Mouse (Mus musculus) left cerebral cortex, adult 18-20 months (tissue): ENCODE data around the gene Crat. TPM values are rescaled to one million over a fixed set of nuclear protein-coding genes. Genes with fewer than 3 reads are reported as not detected.
"Not testable (repeated sequence)": the region's sequence is repeated elsewhere in the genome, so short reads cannot be mapped to it uniquely, and the experiment has no call there.

ENCODE experiments used
- DNase-seq, 2 experiments: peaks; one replicate each; pipeline ENCODE4 v3.0.0; 2021 to 2022; ENCODE audit warnings: low spot score in 2 of 2, mixed read lengths in 1 of 2
- total RNA-seq, 2 experiments: library from RNA; stranded (reverse); gene quantifications; 2 replicates each; pipeline ENCODE4 v1.2.3; 2021

The Crat gene
- total RNA-seq, 2 experiments from 2014 or later, result 53.7 to 57.3 TPM

DNA sequence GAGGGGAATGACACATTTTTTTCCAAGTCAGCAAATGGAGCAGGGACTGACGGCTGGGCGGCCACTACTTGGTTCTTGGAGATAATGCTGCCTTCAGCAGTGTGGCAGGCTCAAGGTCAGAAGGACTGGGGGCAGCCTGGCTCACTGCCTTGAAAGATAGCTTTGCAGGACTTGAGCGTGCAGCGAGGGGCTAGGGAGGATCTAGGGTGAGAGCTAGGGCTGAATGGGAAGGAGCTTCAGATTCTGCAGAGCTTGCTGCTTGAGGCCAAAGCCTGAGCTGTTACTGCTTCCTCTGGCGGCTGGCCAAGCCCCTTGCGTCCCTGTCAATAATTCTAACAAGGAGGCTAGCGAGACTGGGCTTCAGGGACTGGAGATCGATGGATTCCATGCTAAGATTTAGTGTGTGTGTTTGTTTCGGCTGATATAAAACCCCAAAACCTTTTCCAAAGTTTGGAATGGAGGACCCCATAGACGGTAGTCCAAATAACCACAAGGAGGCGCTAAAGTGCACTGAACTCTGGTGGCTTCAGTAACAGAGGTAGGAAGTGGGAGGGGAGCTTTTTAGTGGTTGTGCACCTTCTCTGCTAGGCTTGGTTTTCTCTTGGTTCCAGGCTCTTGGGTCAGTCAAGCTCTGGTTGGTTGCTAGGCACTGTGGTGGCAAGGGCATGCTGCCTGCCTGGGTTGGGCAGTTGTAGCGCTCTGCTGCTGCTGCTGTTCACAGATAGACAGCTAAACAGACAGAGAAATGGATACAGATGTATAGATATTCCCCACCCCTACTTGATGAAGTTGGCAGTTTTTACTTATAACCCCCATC lies 25.3 kb upstream of the Crat start:
- peak; percentile 54 to 64 for DNase-seq

DNA sequence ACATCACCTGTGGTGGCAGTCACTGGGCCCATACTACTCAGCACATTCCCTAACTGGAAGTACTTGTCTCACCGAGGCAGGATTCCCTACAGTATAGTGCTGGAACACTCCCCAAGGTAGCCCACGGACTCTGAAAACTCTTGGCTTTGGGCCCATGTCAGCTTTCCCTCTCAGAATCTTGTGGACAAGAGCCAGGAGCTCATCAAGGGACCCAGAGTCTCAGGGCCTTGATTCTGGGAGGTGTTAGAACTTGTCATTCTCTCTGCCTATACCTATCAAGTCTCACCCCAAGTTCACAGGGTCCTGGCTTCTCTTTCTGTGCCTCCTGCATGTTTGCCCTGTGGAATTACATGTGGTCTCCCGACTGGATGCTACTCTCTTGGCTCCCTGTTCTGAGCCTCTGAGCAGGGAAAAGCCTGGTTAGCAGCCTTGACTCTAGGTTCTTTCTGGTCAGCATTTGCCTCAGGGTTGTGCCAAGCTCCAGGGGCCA lies 24.6 kb upstream of the Crat start:
- DNase-seq, result no peak

DNA sequence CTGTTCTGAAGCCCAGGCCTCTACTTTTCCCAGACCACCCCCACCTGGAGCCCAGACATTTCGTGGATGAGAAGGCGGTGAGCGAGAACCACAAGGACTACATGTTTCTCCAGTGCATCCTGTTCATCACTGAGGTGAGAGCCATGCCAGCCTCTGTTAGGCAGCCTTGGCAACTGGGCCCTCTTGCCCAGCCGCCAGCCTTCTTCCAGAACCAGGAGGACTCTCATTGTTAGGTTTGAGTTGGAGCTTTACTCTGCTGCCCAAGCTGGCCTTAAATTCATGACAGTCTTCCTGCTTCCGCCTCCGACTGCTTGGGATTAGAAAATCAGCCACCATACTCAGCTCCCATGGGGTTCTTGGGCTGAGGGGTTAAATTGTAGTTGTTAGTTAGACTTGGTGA lies 24.0 kb upstream of the Crat start:
- DNase-seq, result no peak

DNA sequence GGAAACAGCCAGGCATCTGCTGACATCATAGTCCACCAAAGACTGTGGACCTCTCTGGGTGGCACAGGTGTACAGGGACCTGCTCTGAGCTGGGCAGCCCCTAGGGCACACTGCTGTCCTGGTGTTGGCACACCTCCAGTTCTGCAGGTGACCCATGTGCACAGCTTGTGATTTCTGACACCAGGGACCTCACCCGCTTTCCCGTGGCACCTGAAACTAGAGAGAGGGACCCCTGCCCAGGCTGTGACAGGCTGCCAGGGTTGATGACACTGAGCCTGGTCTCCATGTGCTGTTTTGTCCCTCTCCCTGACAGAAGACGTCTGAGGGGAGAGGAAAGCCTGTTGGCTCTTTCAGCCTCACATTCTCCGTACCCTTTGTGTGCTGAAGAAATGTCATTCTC lies 22.2 kb upstream of the Crat start:
- no peak for DNase-seq

GRCm38 (mm10) chr2:30436809-30437208 lies 21.2 kb upstream of the Crat start:
- DNase-seq, result no peak

- DNase-seq, result no peak
Observed at GRCm38 (mm10) chr2:30436156-30436545, 20.5 kb upstream of the Crat start.

DNA sequence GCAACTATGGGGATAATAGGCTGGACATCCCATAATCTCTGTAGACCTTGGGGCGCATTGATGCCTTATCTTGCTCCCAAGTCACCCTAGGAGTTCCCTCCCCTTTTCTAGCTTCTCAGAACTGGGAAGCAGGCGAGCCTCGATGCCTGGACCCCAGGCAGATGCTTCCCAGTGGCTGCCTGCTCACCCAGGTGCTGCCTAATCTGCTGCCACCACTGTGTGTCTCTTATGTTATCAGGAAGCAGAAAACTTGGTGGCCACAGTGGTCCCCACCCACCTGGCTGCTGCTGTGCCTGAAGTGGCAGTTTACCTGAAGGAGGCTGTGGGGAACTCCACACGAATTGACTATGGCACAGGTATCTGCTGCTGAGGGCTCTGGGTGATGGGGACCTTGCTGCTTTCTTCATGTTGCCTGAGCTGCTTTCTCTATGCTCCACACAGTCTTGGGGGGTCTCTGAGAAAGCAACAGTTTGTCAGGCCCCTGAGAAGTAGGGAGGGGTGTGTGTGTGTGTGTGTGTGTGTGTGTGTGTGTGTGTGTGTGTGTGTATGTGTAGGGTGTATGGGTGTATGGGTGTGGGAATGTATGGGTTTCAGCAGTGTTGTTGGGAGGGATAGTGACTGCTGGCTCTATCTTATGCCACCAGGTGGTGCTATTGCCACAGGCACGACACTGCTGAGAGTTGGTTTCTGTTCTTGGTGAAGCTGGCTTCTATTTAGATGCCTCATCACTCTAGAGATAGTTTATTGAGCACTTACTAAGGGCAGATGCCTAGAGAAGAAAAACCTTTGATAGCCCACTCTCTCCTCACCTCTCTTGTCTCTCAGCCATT lies 19.9 kb upstream of the Crat start:
- peak; percentile 64 to 76 for DNase-seq

DNA sequence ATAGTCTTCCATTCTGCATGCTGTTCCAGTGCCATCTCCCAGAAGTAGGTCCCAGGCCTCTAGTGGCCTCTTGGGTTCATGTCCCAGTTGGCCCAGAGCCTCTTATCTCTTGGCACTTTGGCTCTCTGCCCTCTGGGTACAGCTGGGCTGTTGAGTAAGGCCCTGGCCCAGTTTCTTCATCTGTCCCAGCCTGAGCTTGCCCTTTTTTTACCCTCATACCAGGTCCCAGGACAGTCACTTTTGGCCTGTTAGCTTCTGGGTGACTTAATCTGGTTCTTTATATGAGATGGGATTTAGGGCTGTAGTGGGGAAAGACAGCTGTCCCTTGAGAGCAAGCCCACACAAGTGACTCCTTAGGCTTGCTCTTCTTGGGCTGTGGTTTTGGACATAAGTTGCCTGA lies 13.5 kb upstream of the Crat start:
- no peak for DNase-seq

DNA sequence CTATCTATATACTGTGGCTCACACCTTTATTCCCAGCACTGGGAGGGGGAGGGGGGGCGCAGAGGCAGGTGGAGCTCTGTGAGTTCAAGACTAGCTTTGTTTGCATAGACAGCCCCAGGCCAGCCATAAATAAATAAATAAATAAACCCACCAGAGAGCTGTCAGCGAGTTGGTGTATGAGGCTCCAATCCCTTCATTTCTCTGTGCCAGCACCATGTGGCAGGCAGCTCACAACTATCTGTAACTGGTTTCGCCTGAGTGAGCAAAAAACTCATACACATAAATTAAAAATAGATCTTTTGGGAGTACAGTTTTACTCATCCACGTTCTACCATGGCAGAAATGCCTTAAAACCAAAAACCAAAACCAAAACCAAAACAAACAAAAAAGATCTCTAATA lies 5.8 kb upstream of the Crat start:
- DNase-seq, result no peak

- DNase-seq, result no peak
Observed at GRCm38 (mm10) chr2:30419112-30419511, 3.5 kb upstream of the Crat start.

DNA sequence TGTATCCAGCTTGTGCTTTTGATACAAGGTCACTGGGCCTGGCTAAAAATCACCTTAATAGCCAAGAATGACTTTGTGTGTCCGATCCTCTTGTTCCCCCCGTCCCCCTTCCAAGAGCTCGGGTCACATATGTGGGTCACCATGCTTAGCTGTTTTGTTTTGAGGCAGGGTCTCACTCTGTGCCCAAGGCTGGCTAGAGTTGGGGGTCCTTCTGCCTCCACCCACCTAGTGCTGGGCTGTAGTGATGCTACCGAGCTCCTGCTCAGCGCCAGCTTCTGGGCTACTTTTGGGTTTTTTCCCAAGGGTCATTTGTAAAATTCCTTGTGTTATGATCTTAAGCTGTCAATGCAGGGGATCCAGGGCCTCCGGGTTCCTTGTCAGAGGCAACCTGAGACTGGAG lies 2.6 kb upstream of the Crat start:
- DNase-seq, result no peak

GRCm38 (mm10) chr2:30417595-30418165 lies 2.1 kb upstream of the Crat start:
- DNase-seq, result no peak

DNA sequence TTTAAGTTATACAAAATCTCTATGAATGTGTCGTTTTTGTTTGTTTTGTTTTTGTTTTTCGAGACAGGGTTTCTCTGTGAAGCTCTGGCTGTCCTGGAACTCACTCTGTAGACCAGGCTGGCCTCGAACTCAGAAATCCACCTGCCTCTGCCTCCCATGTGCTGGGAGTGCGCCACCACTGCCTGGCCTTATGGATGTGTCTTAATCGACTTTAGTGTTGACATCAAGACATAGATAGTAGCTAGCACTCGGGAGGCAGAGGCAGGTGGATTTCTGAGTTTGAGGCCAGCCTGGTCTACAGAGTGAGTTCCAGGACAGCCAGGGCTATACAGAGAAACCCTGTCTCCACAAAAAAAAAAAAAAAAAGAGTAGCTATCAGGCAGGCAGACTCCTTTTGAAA lies 1.5 kb upstream of the Crat start:
- not testable (repeated sequence) for DNase-seq

DNA sequence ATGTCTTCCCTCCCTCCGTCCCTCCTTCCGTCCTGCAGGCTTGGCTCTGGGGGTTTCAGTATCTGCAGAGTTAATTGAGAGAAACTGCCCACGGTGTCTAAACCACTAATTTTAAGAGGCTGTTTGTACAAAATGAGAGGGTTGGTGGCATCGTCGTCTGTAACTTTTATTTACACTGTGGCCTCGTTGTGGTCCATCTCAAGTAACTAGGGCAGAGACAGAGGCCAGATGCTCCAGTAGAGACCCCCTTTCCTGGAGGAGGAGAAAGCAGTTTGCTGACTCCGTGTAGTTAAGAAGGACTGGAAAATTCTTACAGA lies 994 bp upstream of the Crat start:
- DNase-seq, result no peak

DNA sequence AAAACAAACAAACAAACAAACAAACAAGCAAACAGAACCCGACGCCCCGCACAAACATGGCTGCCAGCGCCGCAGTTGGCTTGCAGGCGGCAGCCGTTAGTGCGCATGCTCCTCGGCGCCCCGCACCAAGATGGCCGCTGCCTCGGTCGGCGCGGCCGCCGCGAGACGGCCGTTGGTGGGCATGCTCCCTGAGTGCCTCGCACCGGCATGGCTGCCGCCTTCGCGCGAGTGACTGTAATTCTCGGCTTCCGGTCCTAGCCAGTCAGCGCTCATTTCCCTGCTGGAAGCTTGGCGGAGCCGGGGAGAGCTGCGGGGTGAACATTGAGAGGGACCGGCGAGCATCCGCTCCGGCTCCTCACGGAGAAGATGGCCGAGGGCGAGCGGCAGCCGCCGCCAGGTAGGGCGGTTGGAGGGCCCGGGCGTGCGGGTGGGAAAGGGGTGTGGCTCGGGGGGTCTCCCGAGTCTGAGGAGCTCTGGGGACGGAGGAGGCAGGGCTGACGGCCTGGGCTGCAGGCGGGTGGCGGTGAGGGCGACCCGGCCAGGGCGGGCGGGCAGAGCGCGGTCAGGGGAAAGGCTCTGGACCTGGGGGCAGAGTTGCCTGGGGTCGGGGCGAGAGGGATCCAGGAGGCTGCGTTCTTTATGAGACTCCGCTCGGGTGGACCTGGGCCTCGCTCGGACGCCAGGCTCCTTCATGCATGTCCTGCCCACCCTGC lies 479 bp upstream of the Crat start, which contains the start of gene Ptpa:
Gene Ptpa (plus strand): TSS at position 104 of the 713 bp plus-strand sequence.
- peak; percentile 88 to 93 for DNase-seq

DNA sequence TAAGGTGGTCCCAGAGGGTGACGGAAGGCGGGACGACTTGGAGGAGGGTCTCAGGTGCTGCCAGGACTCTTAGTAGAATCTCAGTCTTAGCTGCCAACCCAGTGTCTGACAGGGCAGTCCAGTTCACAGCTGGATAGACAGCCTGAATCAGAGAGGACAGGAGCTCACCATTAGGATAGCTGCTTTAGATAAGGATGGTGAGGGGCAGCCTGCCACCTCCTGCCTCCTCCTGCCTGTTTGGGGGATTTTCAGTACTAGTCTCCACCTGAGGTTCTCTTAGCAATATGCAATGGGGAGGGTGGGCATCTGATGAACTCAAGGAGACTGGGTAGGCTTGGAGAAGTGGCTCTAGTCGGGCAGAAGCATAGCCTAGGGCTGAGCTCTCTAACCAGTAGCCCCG lies 932 bp downstream of the Crat start:
- DNase-seq, result no peak

GRCm38 (mm10) chr2:30414101-30414500 lies 1.5 kb downstream of the Crat start:
- DNase-seq, result no peak

DNA sequence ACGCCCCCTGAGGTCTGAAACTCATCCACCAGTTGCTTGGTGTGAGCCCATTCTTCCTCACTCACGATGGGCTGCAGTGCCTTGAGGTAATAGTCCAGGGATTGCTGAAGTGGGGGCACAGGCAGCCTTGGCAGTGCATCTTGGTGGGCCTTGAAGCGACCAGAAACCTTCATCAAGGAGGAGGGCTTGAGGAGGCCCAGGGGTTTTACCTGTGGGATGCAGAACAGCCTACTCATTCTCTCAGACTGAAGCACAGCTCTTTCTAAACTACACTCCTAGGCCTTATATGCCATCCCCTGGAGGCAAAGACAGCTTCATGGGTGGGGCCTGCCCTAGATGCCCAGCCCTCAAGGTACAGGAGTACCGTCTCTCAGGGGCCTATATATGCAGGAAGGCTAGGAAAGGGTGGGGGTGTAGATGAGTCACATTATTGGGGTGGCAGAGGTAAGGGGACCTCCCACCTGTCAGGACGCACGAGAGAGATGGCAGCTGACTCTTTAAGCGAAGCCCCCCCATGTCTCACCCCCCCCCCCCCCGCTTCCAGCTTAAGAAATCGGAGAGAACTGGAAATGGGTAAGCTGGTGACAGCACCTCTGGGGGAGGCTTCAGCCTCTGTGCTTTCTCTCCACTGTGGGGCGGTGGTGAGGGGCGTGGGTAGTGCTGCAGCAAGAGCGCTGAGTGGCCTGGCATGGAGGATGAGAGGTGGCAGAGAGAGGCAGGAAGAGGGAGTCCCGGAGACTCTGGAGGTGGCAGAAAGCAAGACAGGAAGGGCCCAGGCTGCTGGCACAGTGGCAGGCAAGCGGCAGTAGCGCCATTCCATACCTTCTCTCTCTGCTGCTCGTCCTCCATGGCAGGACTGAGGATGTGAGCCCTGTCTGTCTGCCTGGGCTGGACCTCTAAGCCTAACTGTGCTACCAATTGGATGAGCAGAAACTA lies 2.3 kb downstream of the Crat start:
- peak; percentile 69 to 81 for DNase-seq

DNA sequence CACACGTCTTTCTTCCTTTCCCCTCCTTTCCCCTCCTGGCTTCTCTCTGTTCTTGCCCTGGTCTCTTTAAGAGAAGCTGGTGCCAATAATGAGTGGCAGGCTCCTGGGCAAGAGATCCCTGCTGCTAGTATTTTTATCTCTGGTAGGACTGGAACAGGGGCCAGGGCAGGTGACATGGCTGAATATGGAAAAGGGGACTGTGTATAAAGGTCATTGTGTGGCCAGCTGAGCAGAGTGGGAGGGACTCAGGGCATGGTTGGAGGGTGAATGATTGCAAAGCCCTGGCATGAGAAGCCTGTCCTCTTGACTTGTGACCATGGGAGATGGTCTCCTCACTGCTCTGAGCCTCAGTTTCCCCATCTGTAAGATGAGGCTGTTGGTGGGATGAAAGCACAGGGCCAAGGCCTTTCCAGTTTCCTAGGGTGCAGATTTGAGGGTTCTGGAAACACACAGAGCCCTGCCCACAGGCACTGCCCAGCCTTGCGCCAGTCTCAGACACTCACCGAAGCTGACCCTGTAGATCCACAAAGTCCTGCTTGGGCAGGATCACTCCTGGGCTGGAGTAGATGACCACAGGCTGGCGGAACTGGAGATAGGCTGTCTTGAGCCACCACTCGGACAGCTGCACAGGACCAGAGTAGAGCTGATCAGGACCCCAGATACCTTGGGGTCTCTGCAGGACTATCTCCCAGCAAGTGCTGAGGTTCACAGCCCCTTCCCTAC lies 6.0 kb downstream of the Crat start:
- no peak for DNase-seq
